Mouse (Mus musculus) hindbrain, embryonic 16.5 days (tissue): ENCODE measurements around the gene Eps8. TPM values are rescaled to one million over a fixed set of nuclear protein-coding genes. Genes with fewer than 3 reads are reported as not detected.
A peak's percentile ranks its signal among the peaks of the same experiment; 100 is the strongest.

ENCODE experiments used
- ATAC-seq: fragments of 200-750 bp; cut with Nextera tagmentation; 2 replicates; pipeline ENCODE4 v1.8.0; 2017; ENCODE audit warnings: moderate TSS enrichment, moderate library complexity
- H3K27ac ChIP-seq: fragments of 300-500 bp; sonication (generic); 2 replicates; pipeline ENCODE4 v1.5.1; 2014; ENCODE audit warnings: low read depth, mild to moderate bottlenecking, control low read depth, low read length, moderate library complexity
- H3K27me3 ChIP-seq: fragments of 300-500 bp; sonication (generic); replicated peaks from 2 replicates; pipeline ENCODE4 v1.6.1; 2014; ENCODE audit warnings: low read length; ENCODE audit not compliant: control insufficient read depth, insufficient read depth
- H3K36me3 ChIP-seq: fragments of 300-500 bp; sonication (generic); 2 replicates; pipeline ENCODE4 v1.6.1; 2014; ENCODE audit warnings: mild to moderate bottlenecking, low read length, moderate library complexity, mixed read lengths; ENCODE audit not compliant: control insufficient read depth, insufficient read depth
- H3K4me1 ChIP-seq: fragments of 300-500 bp; sonication (generic); 2 replicates; pipeline ENCODE4 v1.6.1; 2014; ENCODE audit warnings: low read depth, low read length; ENCODE audit not compliant: control insufficient read depth, insufficient read depth
- H3K4me2 ChIP-seq: fragments of 300-500 bp; sonication (generic); 2 replicates; pipeline ENCODE4 v1.6.1; 2014; ENCODE audit warnings: mild to moderate bottlenecking, low read length, control low read depth, moderate library complexity
- H3K4me3 ChIP-seq: fragments of 300-500 bp; sonication (generic); 2 replicates; pipeline ENCODE4 v1.5.1; 2014; ENCODE audit warnings: mild to moderate bottlenecking, low read length, control low read depth, moderate library complexity
- H3K9ac ChIP-seq: fragments of 300-500 bp; sonication (generic); 2 replicates; pipeline ENCODE4 v1.6.1; 2014; ENCODE audit warnings: low read depth, mild to moderate bottlenecking, control low read depth, low read length, moderate library complexity
- H3K9me3 ChIP-seq: fragments of 300-500 bp; sonication (generic); 2 replicates; pipeline ENCODE4 v1.6.1; 2014; ENCODE audit warnings: mild to moderate bottlenecking, low read length, moderate library complexity; ENCODE audit not compliant: control insufficient read depth
- WGBS: fragments of 180-500 bp; shearing (Covaris S2); extraction: QIAGEN DNeasy Blood & Tissue Kit; methylation state at CpG from one replicate; pipeline ENCODE4 v1.1.7; 2014; 5-methylcytosine and 5-hydroxymethylcytosine counted together
- polyA plus RNA-seq: library from polyadenylated mRNA; unstranded; fragments of >200 nt; fragmentation: Nextera tagmentation; extraction: Ambion mirVana; gene quantifications from 2 replicates; pipeline ENCODE4 v1.2.1, GENCODE M21; 2015

Eps8 gene
- 31.5 and 33.7 TPM in 2 replicates for polyA plus RNA-seq

DNA sequence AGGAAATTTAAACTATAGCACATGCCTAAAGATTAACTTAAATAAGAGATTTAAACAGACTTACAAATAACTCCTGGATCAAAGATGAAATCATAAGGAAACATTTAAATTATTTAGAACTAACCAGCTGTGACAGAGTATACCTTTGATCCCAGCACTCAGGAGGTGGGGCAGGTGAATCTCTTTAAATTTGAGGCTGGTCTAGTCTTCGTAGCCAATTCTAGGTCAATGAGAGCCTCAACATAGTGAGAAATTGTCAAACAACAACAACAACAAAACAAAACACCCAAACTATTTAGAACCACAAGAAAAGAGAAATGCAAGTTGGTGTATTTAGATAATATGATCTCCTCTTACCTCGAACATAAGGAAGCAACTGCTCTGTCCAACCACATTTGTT is at the start of gene Eps8:
TSS of gene Eps8 (minus strand) at position 101 of the 400 bp plus-strand sequence.
- H3K9ac ChIP-seq = no peak within 1 kb of the TSS
- H3K27ac ChIP-seq = no peak within 1 kb of the TSS
- H3K27me3 ChIP-seq = no peaks in the 10 kb centered on the region
- no peak within 1 kb of the TSS for H3K4me3 ChIP-seq
- 84% methylated on average over 2 of the region's 2 CpGs for whole genome bisulfite sequencing
- H3K4me2 ChIP-seq = no peak within 1 kb of the TSS
- no peaks in the 10 kb centered on the region; the same call in 1 of the 2 replicates for H3K9me3 ChIP-seq
- ATAC-seq = no peak
- no peaks in the 10 kb centered on the region for H3K36me3 ChIP-seq
- no peaks in the 10 kb centered on the region for H3K4me1 ChIP-seq

DNA sequence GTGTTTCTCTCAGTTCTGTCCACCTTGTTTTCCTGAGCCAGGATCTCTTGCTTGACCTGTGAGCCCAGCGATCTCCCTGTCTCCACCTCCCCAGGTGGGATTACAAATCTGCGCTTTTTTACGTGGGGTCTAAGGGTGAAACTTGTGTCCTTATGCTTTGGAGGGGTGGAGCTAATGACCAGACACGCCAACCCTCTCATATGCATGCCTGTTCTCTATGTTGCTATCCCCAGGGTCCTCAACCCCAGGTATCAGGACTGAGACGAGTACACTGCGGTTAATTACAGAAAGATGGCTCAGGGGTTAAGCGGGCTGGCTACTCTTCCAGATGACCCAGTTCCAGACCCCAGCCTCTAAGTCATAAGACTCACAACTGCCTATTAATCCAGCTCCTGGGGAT is 48.8 kb upstream of the Eps8 start:
- no peaks in the 10 kb centered on the region for H3K36me3 ChIP-seq
- no peak overlapping the region for H3K4me2 ChIP-seq
- no peak for ATAC-seq
- no peak overlapping the region for H3K27ac ChIP-seq
- no peaks in the 10 kb centered on the region for H3K4me1 ChIP-seq
- no peak overlapping the region for H3K9ac ChIP-seq
- WGBS = 85% methylated on average over 7 of the region's 7 CpGs
- no peak overlapping the region for H3K4me3 ChIP-seq
- no peaks in the 10 kb centered on the region for H3K27me3 ChIP-seq
- H3K9me3 ChIP-seq = no peaks in the 10 kb centered on the region

DNA sequence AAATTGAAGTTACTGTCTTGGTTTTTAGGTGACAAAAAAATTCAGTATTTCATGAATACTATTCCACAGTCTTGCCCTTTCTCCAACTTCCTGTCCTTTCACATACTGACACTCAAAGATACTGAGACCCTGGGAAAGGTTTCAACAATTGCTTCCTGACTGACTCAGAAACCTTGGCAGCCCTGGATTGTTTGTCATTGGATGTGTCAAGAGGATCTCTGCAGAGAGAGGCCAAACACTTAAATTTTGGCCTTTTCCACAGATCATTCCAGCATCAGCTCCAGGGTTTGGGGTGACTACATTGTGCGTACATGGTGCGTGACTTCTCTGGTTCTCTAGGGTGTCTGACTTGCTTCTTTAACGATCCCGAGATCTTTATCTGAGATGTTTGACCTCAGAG is 48.2 kb upstream of the Eps8 start:
- no peak overlapping the region for H3K27ac ChIP-seq
- H3K4me2 ChIP-seq = no peak overlapping the region
- no peaks in the 10 kb centered on the region for H3K27me3 ChIP-seq
- WGBS = 85% methylated on average over 4 of the region's 4 CpGs
- H3K9me3 ChIP-seq = no peaks in the 10 kb centered on the region
- no peak overlapping the region for H3K4me3 ChIP-seq
- H3K36me3 ChIP-seq = no peaks in the 10 kb centered on the region
- no peak overlapping the region for H3K9ac ChIP-seq
- no peaks in the 10 kb centered on the region for H3K4me1 ChIP-seq
- no peak for ATAC-seq

DNA sequence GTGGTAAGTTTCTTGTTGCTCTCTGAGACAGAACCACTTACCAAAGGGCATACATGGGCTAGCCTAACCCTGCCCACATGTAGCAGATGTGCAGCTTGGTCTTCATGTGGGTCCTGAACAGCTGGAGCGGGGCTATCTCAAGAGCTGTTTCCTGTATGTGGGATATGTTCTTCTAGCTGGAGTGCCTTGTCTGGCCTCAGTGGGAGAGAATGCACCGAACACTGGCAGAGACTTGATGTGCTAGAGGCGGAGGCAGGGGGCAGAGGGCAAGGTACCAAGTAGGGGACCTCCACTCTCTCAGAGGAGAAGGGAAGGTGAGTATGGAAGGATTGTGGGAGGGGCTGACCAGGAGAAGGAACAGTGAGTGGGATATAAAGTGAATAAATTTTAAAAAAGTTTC is 47.5 kb upstream of the Eps8 start:
- H3K27me3 ChIP-seq = no peaks in the 10 kb centered on the region
- no peak for ATAC-seq
- H3K9ac ChIP-seq = no peak overlapping the region
- WGBS = 92% methylated on average over 3 of the region's 3 CpGs
- no peaks in the 10 kb centered on the region for H3K9me3 ChIP-seq
- no peak overlapping the region for H3K27ac ChIP-seq
- H3K4me2 ChIP-seq = no peak overlapping the region
- no peaks in the 10 kb centered on the region for H3K36me3 ChIP-seq
- H3K4me3 ChIP-seq = no peak overlapping the region
- H3K4me1 ChIP-seq = no peaks in the 10 kb centered on the region

DNA sequence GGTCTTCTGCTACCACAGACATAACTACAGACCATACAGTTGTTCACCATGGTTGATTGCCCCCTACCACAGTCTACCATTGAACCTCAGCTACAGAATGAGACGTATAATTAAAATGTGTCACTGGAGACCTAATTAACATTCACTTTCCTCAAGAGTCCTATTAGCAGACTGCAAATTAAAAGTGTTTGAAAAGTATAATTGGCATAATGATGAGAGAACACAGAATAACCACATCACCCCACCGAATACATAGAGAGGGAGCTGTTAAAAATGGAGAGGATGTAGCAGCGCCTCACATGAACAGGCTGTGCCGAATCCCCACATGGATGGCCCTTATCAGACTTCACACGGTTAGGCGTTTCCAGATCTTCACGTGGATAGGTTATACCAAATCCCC is 44.8 kb upstream of the Eps8 start:
- peak; percentile 58; the same call in 1 of the 2 replicates for ATAC-seq
- no peaks in the 10 kb centered on the region for H3K36me3 ChIP-seq
- H3K27me3 ChIP-seq = no peaks in the 10 kb centered on the region

DNA sequence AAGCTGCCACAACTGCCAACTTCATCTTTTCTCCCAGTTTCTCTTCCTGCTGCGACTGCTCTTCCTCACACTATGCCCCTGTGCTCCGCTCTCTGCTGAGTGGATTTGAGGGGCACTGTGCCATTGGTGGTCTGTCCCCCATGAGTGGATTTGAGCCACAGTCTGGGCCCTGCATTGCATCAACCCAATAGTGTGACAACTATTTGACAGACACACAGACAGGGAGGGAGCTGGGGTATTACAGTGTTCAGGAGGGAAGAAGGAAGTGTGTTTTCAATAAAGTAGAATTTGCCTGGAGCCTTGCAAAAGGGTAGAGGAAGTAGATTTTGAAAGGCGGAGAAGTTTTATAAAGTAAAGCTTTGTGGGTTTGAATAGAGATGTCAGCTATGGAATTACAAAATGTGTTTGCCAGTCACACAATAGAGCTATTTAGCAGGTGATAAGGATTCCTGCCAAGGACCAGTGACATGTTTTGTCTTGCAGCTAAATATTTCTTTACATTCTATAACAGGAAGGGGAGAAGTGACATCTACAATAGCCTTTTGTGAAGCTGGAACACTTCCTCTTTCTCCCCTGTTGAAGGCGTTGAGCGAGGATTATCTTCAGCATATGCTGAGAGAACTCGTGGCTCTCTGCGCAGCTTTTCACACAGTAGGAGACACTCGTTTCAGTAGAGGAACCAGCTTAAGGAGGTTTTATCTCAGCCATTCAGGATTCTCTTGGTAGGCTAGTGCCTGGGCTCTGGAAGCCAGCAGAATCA is 41.9 kb upstream of the Eps8 start:
- ATAC-seq = no peak
- 72% methylated on average over 8 of the region's 8 CpGs for WGBS

More for the DNA sequence above, 44.8 kb upstream of the Eps8 start:
- H3K4me1 ChIP-seq = no peaks in the 10 kb centered on the region
- no peak overlapping the region for H3K4me2 ChIP-seq
- WGBS = 67% methylated on average over 7 of the region's 7 CpGs
- H3K9ac ChIP-seq = no peak overlapping the region
- no peak overlapping the region for H3K4me3 ChIP-seq
- no peak overlapping the region for H3K27ac ChIP-seq
- no peaks in the 10 kb centered on the region for H3K9me3 ChIP-seq

DNA sequence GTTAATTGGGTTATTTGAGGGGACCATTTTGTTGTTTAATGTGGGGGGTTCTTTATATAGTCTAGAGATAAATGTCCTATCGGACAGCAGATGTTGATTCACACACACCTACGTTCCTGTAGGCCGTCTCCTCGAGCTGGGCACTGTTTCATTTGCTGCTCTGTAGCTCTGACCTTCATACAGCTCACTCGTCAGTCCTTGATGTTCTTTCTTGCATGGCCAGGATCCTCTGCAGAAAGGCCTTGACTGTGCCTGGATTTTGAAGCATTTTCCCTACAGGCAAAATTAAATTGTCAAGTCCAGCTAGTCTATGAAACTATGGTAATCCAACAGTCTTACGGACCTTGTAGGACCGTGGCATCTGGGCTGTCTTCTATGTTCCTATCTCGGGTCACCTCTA is 40.4 kb upstream of the Eps8 start:
- Histone ChIP-seq H3K27me3 (no peaks in the 10 kb centered on the region), H3K27ac (no peak overlapping the region), H3K4me1 (no peaks in the 10 kb centered on the region), H3K9ac (no peak overlapping the region), H3K9me3 (no peaks in the 10 kb centered on the region), H3K4me3 (no peak overlapping the region), H3K36me3 (no peaks in the 10 kb centered on the region), H3K4me2 (no peak overlapping the region)
- ATAC-seq = no peak
- WGBS = 95% methylated on average over 8 of the region's 8 CpGs

More for the DNA sequence above, 41.9 kb upstream of the Eps8 start:
- Histone ChIP-seq H3K4me1 (no peaks in the 10 kb centered on the region), H3K27me3 (no peaks in the 10 kb centered on the region), H3K4me2 (no peak overlapping the region), H3K9me3 (no peaks in the 10 kb centered on the region), H3K4me3 (no peak overlapping the region), H3K27ac (no peak overlapping the region), H3K36me3 (no peaks in the 10 kb centered on the region), H3K9ac (no peak overlapping the region)

DNA sequence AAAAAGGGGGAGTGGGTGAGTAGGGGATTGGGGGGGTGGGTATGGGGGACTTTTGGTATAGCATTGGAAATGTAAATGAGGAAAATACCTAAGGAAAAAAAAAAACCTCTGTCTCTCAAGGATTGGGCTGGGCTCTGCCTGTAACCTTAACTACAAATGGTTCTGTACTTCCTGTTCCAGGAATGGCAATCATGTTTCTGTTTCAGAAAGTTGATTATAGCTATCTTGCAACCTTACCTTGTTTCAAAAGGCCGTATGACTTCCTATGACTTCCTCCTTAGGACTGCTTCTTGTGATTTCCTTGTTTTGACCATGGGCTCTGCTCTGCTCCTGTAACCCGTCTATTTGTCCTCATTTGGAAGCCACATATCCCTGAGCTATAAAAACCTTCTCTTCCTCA is 39.6 kb upstream of the Eps8 start:
- Histone ChIP-seq H3K4me1 (no peaks in the 10 kb centered on the region), H3K36me3 (no peaks in the 10 kb centered on the region), H3K4me2 (no peak overlapping the region), H3K9ac (no peak overlapping the region), H3K9me3 (no peaks in the 10 kb centered on the region), H3K27ac (no peak overlapping the region), H3K27me3 (no peaks in the 10 kb centered on the region), H3K4me3 (no peak overlapping the region)
- 93% methylated on average over 2 of the region's 2 CpGs for WGBS
- ATAC-seq = no peak

DNA sequence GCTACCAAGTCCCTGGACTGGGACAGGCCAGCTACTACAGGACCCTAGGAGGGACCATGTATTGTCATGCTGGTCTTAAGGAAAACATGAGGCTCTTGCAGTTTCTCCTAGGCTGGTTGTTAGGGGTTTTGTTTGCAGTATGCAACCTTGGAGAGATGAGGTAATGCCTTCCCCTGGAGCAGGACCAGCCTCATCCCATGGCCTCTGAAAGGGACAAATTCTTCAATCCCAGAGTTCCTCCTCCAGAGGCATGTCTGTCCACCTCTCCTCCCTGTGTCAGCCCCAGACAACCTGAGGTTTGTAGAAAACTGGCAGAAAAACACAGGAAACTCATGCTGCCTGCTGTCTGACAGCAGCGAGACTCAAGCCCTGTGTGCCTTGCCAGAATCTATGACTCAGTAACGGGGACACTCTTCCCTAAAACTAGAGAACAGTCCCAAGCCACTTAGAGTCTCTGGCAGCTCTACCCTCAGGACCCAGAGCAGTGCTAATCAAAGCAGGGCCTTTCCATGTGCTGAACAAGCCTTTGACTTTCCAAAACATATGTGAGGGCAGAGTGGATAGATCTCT is 36.0 kb upstream of the Eps8 start:
- Histone ChIP-seq H3K9me3 (no peaks in the 10 kb centered on the region), H3K27ac (no peak overlapping the region), H3K4me2 (no peak overlapping the region), H3K4me1 (no peaks in the 10 kb centered on the region), H3K9ac (no peak overlapping the region), H3K36me3 (no peaks in the 10 kb centered on the region), H3K27me3 (no peaks in the 10 kb centered on the region), H3K4me3 (no peak overlapping the region)
- WGBS = 75% methylated on average over 2 of the region's 2 CpGs
- ATAC-seq = no peak
